Mouse (Mus musculus): ENCODE measurements around the gene Tmem59l. TPM values are rescaled to one million over a fixed set of nuclear protein-coding genes. Genes with fewer than 3 reads are reported as not detected.

The Tmem59l gene
- polyA plus RNA-seq (2014; fragmentation: Nextera tagmentation; extraction: Ambion mirVana), result 3.7 and 5.1 TPM in 2 replicates

- H3K4me3 ChIP-seq (ENCODE audit: low read depth, low read length), result peak within 1 kb of the TSS; percentile 31
- H3K36me3 ChIP-seq (ENCODE audit: control insufficient read depth, insufficient read depth, low read length), result no peaks in the 10 kb centered on the region
- peak within 1 kb of the TSS; percentile 51 for H3K4me2 ChIP-seq (ENCODE audit: low read length)
- H3K27ac ChIP-seq (ENCODE audit: low read depth), result no peak within 1 kb of the TSS
- 3% methylated on average over 33 of the region's 33 CpGs for WGBS
- no peak for ATAC-seq (replicated peaks; ENCODE audit: low FRiP score, low TSS enrichment, low read depth)
- DNase-seq (ENCODE audit: low spot score), result no peak
- H3K4me1 ChIP-seq (replicated peaks; ENCODE audit: control insufficient read depth, insufficient read depth, low read length), result peaks cover 24% of the 10 kb centered on the region
- no peak within 1 kb of the TSS for H3K9ac ChIP-seq (ENCODE audit: low read length)
- H3K9me3 ChIP-seq (ENCODE audit: control insufficient read depth, low read length), result no peaks in the 10 kb centered on the region
- peaks cover 83% of the 10 kb centered on the region for H3K27me3 ChIP-seq (replicated peaks; ENCODE audit: control insufficient read depth, insufficient read depth, low read length)
These were observed at the start of gene Tmem59l for GRCm38 (mm10) chr8:70486941-70487520. Gene Tmem59l, minus strand, starts transcription at chr8:70487358.

- Histone ChIP-seq H3K36me3 (ENCODE audit: control insufficient read depth, insufficient read depth, low read length) (peaks cover 64% of the 10 kb centered on the region), H3K27ac (ENCODE audit: low read depth) (no peak overlapping the region), H3K9ac (ENCODE audit: low read length) (no peak overlapping the region), H3K4me2 (ENCODE audit: low read length) (no peak overlapping the region), H3K4me1 (replicated peaks; ENCODE audit: control insufficient read depth, insufficient read depth, low read length) (peaks cover 7% of the 10 kb centered on the region), H3K9me3 (ENCODE audit: control insufficient read depth, low read length) (no peaks in the 10 kb centered on the region), H3K4me3 (ENCODE audit: low read depth, low read length) (no peak overlapping the region), H3K27me3 (replicated peaks; ENCODE audit: control insufficient read depth, insufficient read depth, low read length) (no peaks in the 10 kb centered on the region)
- DNase-seq (ENCODE audit: low spot score) (no peak), ATAC-seq (replicated peaks; ENCODE audit: low FRiP score, low TSS enrichment, low read depth) (no peak)
- WGBS, result 89% methylated on average over 2 of the region's 2 CpGs
These were observed 48.5 kb upstream of the Tmem59l start for GRCm38 (mm10) chr8:70535701-70536100.

- peaks cover 3% of the 10 kb centered on the region for H3K4me1 ChIP-seq (replicated peaks; ENCODE audit: control insufficient read depth, insufficient read depth, low read length)
- ATAC-seq (replicated peaks; ENCODE audit: low FRiP score, low TSS enrichment, low read depth) (no peak), DNase-seq (ENCODE audit: low spot score) (no peak)
- no peaks in the 10 kb centered on the region for H3K9me3 ChIP-seq (ENCODE audit: control insufficient read depth, low read length)
- H3K4me3 ChIP-seq (ENCODE audit: low read depth, low read length), result no peak overlapping the region
- no peak overlapping the region for H3K4me2 ChIP-seq (ENCODE audit: low read length)
- H3K36me3 ChIP-seq (ENCODE audit: control insufficient read depth, insufficient read depth, low read length), result peaks cover 68% of the 10 kb centered on the region
- H3K27ac ChIP-seq (ENCODE audit: low read depth), result no peak overlapping the region
- H3K27me3 ChIP-seq (replicated peaks; ENCODE audit: control insufficient read depth, insufficient read depth, low read length), result no peaks in the 10 kb centered on the region
- 99% methylated on average over 3 of the region's 3 CpGs for WGBS
- H3K9ac ChIP-seq (ENCODE audit: low read length), result no peak overlapping the region
These were observed 48.1 kb upstream of the Tmem59l start for GRCm38 (mm10) chr8:70535221-70535620.

GRCm38 (mm10) chr8:70534281-70534680 is 47.1 kb upstream of the Tmem59l start:
- 0 out of 2 replicates have a peak, but pooled peaks cover 1% of the 10 kb centered on the region for H3K4me1 ChIP-seq (replicated peaks; ENCODE audit: control insufficient read depth, insufficient read depth, low read length)
- no peak overlapping the region for H3K27ac ChIP-seq (ENCODE audit: low read depth)
- H3K27me3 ChIP-seq (replicated peaks; ENCODE audit: control insufficient read depth, insufficient read depth, low read length), result no peaks in the 10 kb centered on the region
- 96% methylated on average over 12 of the region's 12 CpGs for WGBS
- no peak overlapping the region for H3K4me2 ChIP-seq (ENCODE audit: low read length)
- H3K36me3 ChIP-seq (ENCODE audit: control insufficient read depth, insufficient read depth, low read length), result peaks cover 74% of the 10 kb centered on the region
- DNase-seq (ENCODE audit: low spot score) (no peak), ATAC-seq (replicated peaks; ENCODE audit: low FRiP score, low TSS enrichment, low read depth) (no peak)
- no peaks in the 10 kb centered on the region for H3K9me3 ChIP-seq (ENCODE audit: control insufficient read depth, low read length)
- no peak overlapping the region for H3K9ac ChIP-seq (ENCODE audit: low read length)
- H3K4me3 ChIP-seq (ENCODE audit: low read depth, low read length), result no peak overlapping the region

- H3K4me3 ChIP-seq (ENCODE audit: low read depth, low read length), result no peak overlapping the region
- no peak for DNase-seq (ENCODE audit: low spot score)
- peaks cover 13% of the 10 kb centered on the region for H3K4me1 ChIP-seq (replicated peaks; ENCODE audit: control insufficient read depth, insufficient read depth, low read length)
- H3K9me3 ChIP-seq (ENCODE audit: control insufficient read depth, low read length), result no peaks in the 10 kb centered on the region
- no peak overlapping the region for H3K27ac ChIP-seq (ENCODE audit: low read depth)
- no peaks in the 10 kb centered on the region for H3K27me3 ChIP-seq (replicated peaks; ENCODE audit: control insufficient read depth, insufficient read depth, low read length)
- H3K9ac ChIP-seq (ENCODE audit: low read length), result no peak overlapping the region
- no peak for ATAC-seq (replicated peaks; ENCODE audit: low FRiP score, low TSS enrichment, low read depth)
- peaks cover 56% of the 10 kb centered on the region for H3K36me3 ChIP-seq (ENCODE audit: control insufficient read depth, insufficient read depth, low read length)
- WGBS, result 93% methylated on average over 2 of the region's 2 CpGs
- H3K4me2 ChIP-seq (ENCODE audit: low read length), result no peak overlapping the region
These were observed 43.2 kb upstream of the Tmem59l start for GRCm38 (mm10) chr8:70530314-70530713.

- ATAC-seq (replicated peaks; ENCODE audit: low FRiP score, low TSS enrichment, low read depth) (no peak), DNase-seq (ENCODE audit: low spot score) (no peak)
- 95% methylated on average over 3 of the region's 3 CpGs for WGBS
- Histone ChIP-seq H3K27me3 (replicated peaks; ENCODE audit: control insufficient read depth, insufficient read depth, low read length) (no peaks in the 10 kb centered on the region), H3K4me3 (ENCODE audit: low read depth, low read length) (no peak overlapping the region), H3K27ac (ENCODE audit: low read depth) (no peak overlapping the region), H3K9ac (ENCODE audit: low read length) (no peak overlapping the region), H3K4me2 (ENCODE audit: low read length) (no peak overlapping the region), H3K36me3 (ENCODE audit: control insufficient read depth, insufficient read depth, low read length) (peaks cover 50% of the 10 kb centered on the region), H3K4me1 (replicated peaks; ENCODE audit: control insufficient read depth, insufficient read depth, low read length) (peaks cover 13% of the 10 kb centered on the region), H3K9me3 (ENCODE audit: control insufficient read depth, low read length) (no peaks in the 10 kb centered on the region)
These were observed 42.6 kb upstream of the Tmem59l start for GRCm38 (mm10) chr8:70529741-70530161.

GRCm38 (mm10) chr8:70529299-70529698 is 42.1 kb upstream of the Tmem59l start:
- no peaks in the 10 kb centered on the region for H3K27me3 ChIP-seq (replicated peaks; ENCODE audit: control insufficient read depth, insufficient read depth, low read length)
- H3K9ac ChIP-seq (ENCODE audit: low read length), result no peak overlapping the region
- peaks cover 13% of the 10 kb centered on the region for H3K4me1 ChIP-seq (replicated peaks; ENCODE audit: control insufficient read depth, insufficient read depth, low read length)
- DNase-seq (ENCODE audit: low spot score), result no peak
- H3K27ac ChIP-seq (ENCODE audit: low read depth), result no peak overlapping the region
- no peak overlapping the region for H3K4me3 ChIP-seq (ENCODE audit: low read depth, low read length)
- peaks cover 46% of the 10 kb centered on the region for H3K36me3 ChIP-seq (ENCODE audit: control insufficient read depth, insufficient read depth, low read length)
- 73% methylated on average over 5 of the region's 5 CpGs for WGBS
- H3K4me2 ChIP-seq (ENCODE audit: low read length), result no peak overlapping the region
- no peak for ATAC-seq (replicated peaks; ENCODE audit: low FRiP score, low TSS enrichment, low read depth)
- no peaks in the 10 kb centered on the region for H3K9me3 ChIP-seq (ENCODE audit: control insufficient read depth, low read length)

- peak; percentile 57 for DNase-seq (ENCODE audit: low spot score)
- H3K9me3 ChIP-seq (ENCODE audit: control insufficient read depth, low read length), result no peaks in the 10 kb centered on the region
- H3K4me2 ChIP-seq (ENCODE audit: low read length), result peak overlapping the region; percentile 70
- peak overlapping the region; percentile 56 for H3K4me3 ChIP-seq (ENCODE audit: low read depth, low read length)
- peaks cover 36% of the 10 kb centered on the region for H3K36me3 ChIP-seq (ENCODE audit: control insufficient read depth, insufficient read depth, low read length)
- H3K27ac ChIP-seq (ENCODE audit: low read depth), result peak overlapping the region; percentile 90
- peaks cover 13% of the 10 kb centered on the region for H3K4me1 ChIP-seq (replicated peaks; ENCODE audit: control insufficient read depth, insufficient read depth, low read length)
- 22% methylated on average over 13 of the region's 13 CpGs for WGBS
- peak overlapping the region; percentile 92 for H3K9ac ChIP-seq (ENCODE audit: low read length)
- ATAC-seq (replicated peaks; ENCODE audit: low FRiP score, low TSS enrichment, low read depth), result no peak
- no peaks in the 10 kb centered on the region for H3K27me3 ChIP-seq (replicated peaks; ENCODE audit: control insufficient read depth, insufficient read depth, low read length)
These were observed 41.1 kb upstream of the Tmem59l start for GRCm38 (mm10) chr8:70528182-70528797.
